Mouse (Mus musculus): ENCODE results near the gene Ephb2. TPM values are rescaled to one million over a fixed set of nuclear protein-coding genes. Genes with fewer than 3 reads are reported as not detected.

Gene Ephb2
- total RNA-seq, 2 experiments from 2014 or later = 55.1 to 57.0 TPM

DNA sequence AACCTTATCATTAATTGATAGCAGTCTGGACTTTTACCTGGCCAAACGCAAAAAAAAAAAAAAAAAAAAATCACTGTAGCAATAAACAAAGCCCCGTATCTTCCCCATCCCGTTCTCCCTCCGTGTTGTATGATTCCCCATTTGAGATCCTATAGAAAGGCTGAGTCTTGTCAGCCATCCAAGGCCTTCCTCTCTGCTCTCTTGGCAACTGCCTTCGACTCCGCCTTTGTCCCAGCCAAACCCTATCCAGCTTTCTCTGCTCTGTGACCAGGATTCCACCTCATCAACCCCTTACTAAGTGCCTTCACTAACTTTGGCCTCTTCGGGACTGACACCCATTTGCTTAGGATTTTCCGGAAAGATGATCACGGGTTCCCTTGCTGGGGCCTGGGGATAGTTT, 2.2 kb upstream of the Ephb2 start:
- DNase-seq (ENCODE audit: low spot score in 2 of 2) = no peak

DNA sequence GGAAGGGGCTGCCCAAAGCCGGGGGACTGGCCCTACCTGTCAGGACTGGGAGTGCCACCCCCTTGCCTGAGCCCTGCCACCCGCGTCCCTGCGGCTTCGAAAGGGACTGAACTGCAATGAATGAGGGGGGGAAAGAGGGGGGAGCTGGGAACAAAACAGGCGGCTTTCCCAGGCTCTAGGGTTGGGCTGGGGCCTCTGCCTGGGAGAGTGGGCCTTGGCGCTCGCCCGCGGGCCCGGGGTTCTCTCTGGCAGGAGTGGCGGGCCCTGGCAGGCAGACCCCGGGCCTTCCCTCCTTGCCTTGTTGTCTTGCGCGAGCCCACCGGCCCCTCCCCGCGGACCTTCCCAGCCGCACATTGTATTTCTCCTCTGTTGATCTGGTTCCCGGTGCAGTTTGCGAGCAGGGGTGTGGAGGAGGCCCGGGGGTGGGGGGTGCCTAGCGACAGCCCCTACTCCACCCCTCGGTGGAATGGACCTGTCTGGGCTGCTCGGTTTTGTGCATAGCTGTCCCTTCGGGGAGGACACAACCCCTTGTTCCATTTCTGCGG, 671 bp upstream of the Ephb2 start:
- peak in 1 of 2 experiments; percentile 71 for DNase-seq (ENCODE audit: low spot score in 2 of 2)

- DNase-seq (ENCODE audit: low spot score in 2 of 2) = peak; percentile 61 to 65
These were observed 770 bp downstream of the Ephb2 start for GRCm38 (mm10) chr4:136834815-136835620.

- no peak for DNase-seq (ENCODE audit: low spot score in 2 of 2)
These were observed 1.4 kb downstream of the Ephb2 start for GRCm38 (mm10) chr4:136834439-136834814.

- DNase-seq (ENCODE audit: low spot score in 2 of 2) = peak in 1 of 2 experiments; percentile 32
These were observed 2.0 kb downstream of the Ephb2 start for GRCm38 (mm10) chr4:136833619-136834351.

DNA sequence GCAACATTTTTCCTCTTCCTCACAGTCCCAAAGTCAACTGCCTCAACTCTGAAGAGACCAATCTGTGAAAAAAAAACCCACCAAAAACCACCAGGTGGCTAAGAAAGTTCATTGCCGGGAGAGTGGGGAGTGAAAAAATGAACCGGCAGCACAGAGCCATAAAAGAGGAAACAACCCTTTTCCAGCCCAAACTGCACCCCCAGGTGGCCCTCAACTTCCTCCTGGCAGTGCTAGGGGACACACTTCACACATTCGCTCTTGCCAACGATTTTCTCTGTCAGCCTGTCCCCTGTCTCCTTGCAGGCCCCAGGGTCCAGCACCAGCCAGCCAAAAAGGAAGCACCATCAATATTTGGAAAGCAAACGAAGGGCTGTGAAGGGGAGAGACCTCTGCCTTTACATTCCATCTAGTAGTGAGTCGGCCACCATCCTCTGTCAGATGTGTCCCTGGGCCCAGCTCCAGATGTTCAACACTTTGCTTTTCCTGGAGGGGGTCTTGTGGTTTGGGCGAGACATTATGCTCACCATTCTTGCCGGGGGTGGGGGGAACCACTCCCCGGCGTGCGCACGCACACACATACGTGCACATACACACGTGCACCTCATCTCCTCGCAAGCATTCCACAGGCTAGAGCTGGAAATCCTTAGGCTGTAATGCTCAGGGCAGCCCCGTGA, 3.1 kb downstream of the Ephb2 start:
- no peak for DNase-seq (ENCODE audit: low spot score in 2 of 2)

DNA sequence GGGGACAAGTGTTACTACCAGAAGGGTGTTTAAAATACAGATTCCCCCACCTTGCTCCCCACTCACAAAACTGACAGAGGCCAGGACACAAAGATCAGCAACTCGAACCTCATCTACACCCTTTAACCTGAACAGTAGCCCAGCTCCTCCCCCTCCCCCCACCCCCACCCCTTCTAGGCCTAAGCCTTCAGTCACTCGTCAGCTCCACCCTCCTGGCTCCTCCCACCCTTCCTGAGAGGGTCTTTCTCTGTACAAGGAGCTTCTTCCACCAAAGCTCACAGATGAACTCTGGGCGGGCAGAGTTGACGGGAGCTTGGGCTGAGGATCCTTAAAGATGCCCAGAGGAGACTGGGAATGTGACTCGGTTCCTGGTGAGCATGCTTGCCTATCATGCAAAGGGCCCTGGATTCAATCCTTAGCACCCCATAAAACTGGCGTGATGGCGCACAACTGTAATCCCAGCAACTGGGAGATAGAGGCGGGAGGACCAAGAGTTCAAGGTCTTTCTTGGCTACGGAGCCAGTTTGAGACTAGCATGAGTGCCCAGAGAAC, 5.4 kb downstream of the Ephb2 start:
- no peak for DNase-seq (ENCODE audit: low spot score in 2 of 2)

DNA sequence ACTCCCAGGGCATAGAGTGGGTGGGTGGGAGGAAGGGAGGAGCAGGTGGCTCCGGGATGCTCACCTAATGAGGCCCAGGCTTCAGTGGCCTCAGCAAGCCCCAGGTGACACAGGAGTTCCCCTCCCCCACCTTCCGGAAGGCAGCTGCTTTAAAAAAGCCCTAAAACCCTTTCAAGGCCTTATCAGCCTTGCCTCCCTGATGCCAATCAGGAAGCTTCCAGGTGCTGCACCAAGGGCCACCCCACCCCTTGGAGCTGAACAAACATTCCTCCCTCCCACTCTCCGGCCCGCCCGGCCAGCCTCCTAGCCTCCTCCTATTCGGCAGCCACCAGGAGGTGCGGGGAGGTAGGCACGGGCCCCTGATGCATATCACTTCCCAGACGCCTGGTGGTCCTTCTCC, 6.0 kb downstream of the Ephb2 start:
- DNase-seq (ENCODE audit: low spot score in 2 of 2) = no peak

GRCm38 (mm10) chr4:136828664-136829569, 6.9 kb downstream of the Ephb2 start:
- no peak for DNase-seq (ENCODE audit: low spot score in 2 of 2)

DNA sequence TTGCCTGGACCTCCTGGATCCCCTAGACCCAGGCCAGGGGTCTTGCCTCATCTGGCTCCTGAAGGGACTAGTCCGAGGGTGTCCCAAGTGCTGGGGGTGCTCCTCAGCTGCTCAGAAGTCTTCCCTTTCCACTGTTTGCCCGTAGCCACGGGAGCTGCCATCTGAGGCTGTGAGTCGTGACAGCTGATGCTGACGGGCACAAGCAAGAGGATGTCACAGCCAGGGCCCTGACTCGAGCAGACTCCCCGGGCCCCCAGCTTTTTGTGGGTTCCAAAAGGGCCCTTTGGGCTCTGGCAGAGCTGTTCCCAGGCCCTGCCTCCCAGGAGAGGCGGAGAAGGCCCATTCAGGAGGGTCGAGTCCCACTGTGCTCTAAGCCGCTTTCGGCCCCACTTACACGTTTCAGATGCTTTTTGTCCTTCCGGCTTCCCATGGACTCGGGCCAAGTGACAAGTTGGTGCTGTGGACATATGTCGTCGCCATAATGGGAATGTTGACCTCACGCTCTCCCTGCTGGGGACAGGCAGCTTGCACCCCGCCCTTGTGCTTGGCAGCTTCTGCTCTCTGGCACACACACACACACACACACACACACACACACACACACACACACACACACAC, 10.7 kb downstream of the Ephb2 start:
- DNase-seq (ENCODE audit: low spot score in 2 of 2) = no peak

GRCm38 (mm10) chr4:136820069-136820522, 15.7 kb downstream of the Ephb2 start:
- no peak for DNase-seq (ENCODE audit: low spot score in 2 of 2)

DNA sequence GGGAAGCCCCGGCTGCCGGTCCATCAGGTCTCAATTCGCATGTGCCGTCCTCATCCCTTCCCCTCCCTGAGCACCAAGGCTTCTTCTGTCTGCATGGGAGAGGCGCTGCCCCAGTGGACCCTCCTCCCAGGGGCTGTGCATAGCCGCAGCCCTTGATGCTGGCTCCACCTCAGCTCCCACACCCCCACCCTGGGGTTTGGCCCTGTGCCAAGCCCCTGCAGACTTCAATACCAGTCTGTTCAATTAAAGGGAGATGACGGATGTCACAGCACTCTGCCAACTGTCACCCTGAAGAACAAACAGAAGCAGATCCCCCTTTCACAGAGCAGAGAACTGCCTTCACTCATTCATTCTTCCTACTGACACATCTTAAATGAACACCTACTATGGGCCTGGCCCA, 19.1 kb downstream of the Ephb2 start:
- peak; percentile 70 to 80 for DNase-seq (ENCODE audit: low spot score in 2 of 2)

DNA sequence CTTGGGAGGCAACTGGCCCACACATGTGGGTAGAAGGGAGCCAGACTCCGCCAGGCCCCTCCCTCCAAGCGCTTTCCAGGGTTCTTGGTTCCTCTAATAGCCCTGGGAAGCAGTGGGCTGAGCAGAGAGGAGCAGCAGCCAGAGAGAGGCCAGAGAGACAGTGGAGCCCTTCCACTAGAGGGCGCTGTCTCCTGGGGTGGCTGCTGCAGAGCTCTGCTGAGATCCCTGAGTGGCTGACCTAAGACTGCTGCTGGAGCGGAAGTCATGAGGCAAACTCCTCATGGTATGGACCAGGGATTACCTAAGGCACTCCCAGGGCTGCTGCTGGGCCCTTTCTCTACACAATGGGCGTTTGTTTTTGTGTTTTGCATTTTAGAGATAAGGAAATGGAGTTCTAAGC, 20.4 kb downstream of the Ephb2 start:
- peak in 1 of 2 experiments; percentile 46 for DNase-seq (ENCODE audit: low spot score in 2 of 2)

DNA sequence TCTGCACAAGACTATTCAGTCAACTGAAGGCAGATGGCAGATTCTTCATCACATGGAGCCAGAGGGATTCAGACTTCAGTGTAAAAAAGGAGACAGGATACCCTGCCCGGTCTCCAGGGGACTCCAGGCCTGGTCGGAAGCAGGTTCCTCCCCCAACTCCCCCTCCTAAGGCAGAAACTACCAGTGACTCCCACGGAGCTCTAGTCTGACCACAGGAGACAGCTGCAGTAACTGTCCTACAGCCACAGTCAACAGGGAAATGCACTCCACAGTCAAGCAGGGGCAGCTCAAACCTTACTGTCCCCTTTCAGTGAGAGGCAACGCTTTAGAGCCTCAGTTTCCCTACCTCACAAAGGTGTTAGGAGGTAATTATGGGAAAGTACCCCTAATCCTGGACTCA, 23.2 kb downstream of the Ephb2 start:
- DNase-seq (ENCODE audit: low spot score in 2 of 2) = no peak

DNA sequence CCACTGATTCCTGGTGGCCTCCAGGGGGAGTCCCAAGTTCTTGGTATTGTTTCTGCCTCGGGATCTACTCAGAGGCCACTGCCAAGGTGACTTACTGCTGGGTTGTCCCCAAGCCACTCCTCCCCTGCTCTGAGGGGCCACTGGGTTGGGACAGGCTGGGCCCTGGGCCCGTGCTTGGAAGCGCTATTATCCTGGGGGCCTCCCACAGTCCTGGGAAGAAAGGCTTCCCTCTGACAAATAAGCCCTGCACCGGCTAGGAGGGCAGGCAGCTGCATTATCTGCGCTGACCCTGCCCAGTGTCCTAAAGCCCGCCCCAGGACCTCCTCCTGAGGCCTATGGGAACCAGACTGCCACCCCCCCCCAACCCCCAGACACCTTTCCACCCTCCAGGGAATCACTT, 24.2 kb downstream of the Ephb2 start:
- no peak for DNase-seq (ENCODE audit: low spot score in 2 of 2)

DNA sequence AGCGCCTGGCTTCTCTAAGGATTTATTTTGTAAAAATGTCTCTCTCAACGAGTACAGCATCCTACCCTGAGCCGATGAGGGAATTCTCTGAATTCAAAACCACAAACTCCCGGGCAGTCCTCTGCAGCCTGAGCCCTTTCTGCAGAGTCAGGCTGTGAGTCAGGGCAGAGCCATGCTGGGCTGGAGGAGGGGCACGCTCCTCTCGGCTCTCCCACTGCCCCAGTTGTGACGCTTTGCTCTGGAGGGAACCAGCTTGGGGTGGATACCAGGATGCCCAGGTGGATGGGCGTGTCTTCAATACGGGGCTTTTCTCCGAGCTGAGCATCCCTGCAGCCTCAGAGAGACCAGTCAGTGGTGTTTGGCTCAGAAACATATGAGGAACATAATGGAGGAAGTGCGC, 27.3 kb downstream of the Ephb2 start:
- no peak for DNase-seq (ENCODE audit: low spot score in 2 of 2)

- DNase-seq (ENCODE audit: low spot score in 2 of 2) = no peak
These were observed 28.3 kb downstream of the Ephb2 start for GRCm38 (mm10) chr4:136807448-136808009.

DNA sequence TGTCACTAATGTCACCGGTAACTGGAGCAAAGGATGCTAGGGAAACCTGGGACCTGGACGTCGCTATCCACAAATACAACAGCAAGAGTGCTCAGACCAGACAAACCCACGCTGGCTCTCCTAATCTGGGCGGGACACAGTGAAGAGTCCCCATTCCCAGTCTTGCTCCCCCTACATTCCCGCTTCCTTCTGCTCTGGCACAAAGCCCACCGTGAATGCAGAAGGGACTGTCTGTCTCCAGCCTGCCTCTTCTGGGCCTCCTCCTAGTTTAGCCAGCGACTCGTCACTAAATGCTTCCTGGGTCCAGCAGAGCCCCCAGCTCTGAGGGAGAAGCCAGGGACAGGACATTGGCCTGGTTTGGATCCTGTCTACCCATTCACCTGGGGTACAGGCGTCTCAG, 29.5 kb downstream of the Ephb2 start:
- DNase-seq (ENCODE audit: low spot score in 2 of 2) = no peak

GRCm38 (mm10) chr4:136804343-136804742, 31.4 kb downstream of the Ephb2 start:
- no peak for DNase-seq (ENCODE audit: low spot score in 2 of 2)

DNA sequence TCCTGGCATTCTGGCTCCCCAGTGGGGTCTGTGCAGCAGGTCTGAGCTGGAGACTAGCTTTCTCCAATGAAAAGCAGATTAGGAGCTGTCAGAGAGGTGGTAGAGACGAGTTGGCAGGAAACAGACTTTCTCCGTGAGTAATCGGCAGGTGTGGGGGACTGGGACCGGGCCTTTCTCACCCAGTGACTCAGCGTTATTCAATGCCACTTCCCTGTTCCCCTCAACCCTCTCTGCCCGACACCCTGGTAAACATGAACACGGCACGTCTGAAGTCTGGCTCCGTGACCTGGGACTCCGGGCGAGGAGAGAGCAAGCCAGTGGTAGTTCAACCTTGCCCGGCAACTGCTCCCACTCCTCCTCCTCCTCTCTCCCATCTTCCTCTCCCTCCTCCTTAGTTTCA, 33.3 kb downstream of the Ephb2 start:
- no peak for DNase-seq (ENCODE audit: low spot score in 2 of 2)
